Mouse (Mus musculus) liver, adult 2 months (tissue): ENCODE results near the gene Egfl7.

ENCODE experiments used
- CTCF ChIP-seq: fragments of 200-500 bp; IDR thresholded peaks from 2 replicates; pipeline ENCODE4 v1.5.1; 2011; ENCODE audit warnings: low read depth, low read length, control low read depth
- POLR2A ChIP-seq: fragments of 200-500 bp; IDR thresholded peaks from 2 replicates; pipeline ENCODE4 v1.6.1; 2011; ENCODE audit warnings: low read length, control low read depth; ENCODE audit not compliant: insufficient read depth; ENCODE audit errors: extremely low read depth

- no peak for TF ChIP-seq CTCF
- no peak for TF ChIP-seq POLR2A
Measured at GRCm38 (mm10) chr2:26533249-26533648, 46.6 kb upstream of the Egfl7 start.
